Mouse (Mus musculus): ENCODE measurements around the gene Dcaf12l2. TPM values are rescaled to one million over a fixed set of nuclear protein-coding genes. Genes with fewer than 3 reads are reported as not detected.

The Dcaf12l2 gene
- polyA plus RNA-seq (2012) = 0.03 TPM in 1 of 2 replicates, not detected in the other

DNA sequence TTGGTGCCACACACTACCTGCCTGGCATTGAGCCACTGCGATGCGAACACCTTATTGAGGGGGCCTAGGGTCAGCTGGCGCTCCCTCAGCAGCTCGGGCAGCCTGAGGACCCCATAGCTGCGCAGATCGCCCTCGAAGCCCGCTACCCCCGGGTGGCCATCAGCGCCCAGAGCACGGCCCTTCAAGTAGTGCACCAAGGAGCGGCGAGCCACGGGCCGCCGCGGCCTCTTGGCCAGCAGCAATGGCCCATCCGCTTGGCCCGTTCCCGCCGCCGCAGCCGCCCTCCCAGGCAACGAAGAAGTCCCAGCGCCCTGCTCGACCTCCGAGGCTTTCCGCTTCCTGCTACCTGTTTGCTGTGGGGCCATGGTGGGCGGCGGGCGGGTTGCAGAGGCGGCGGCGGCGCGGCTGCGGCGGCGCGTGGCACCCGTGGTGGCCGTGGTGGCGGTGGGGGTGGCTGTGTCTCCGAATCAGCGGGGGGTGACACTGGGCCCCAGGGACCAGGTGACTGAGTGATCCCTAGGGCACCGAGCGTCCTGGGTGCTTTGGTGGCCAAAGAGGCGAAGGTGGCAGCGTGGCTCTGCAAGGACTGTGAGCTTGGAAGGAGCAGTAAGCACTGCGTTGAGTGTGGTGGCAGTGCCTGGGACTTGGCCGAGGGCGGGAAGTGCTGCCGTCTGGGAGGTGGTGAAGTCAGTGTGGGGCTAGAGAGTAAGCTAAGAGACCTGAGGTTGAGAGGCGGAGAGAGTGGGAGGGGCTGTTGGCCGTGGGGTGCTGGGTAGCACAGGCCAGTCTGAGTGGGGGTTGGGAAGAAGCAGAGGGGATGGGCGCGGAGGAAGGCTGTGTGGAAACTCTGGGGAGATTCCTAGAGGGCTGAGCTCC, at the start of gene Dcaf12l2:
Gene Dcaf12l2 (minus strand): TSS at position 697 of the 876 bp plus-strand sequence.

